Mouse (Mus musculus): ENCODE data around the gene Tomm20.

DNA sequence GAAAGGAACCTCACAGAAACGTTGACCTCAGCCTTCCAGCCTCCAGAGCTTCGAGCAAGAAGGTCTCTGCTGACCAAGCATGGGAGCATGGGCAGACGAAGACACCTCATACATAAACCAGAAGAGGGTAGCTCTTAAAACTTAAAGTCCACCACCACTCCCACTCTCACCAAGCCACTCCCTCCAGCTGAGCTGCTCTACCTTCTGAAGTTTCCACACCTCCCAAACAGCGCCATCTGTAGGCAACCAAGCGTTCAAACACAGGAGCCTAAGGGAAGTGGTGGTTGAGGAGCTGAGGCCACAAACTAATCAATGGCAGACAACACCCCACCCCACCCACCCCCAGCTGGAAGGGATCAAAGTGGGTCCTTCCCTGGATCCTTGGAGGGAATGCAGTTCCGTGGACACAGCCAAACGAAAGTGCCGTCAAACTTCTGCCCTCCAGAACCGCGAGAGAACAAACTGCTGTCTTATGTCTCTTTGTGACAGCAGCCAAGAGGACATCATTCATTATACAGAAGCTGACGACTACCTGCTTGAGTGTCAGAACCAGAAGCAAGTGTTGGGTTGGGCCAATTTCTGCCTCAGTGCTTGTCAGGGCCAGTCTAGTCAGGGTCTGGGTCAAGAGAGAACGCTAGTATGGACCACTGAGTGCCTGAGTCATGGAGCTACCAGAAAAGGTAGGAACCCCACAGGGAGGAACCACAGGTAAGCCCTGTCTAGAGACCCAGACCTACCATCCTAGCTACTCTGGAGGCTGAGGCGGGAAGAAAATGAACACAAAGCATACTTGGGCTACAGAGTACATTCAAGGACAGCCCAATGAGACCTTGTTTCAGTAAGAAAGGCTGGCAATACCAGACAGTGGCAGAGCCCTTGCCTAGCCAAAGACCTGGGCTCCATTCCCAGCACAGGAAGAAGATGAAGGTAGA, 59.8 kb downstream of the Tomm20 start:
- TF ChIP-seq EP300 (IDR thresholded peaks at IDR 0.05; ENCODE audit: insufficient read depth, low read depth, low read length) (no peak), CTCF (IDR thresholded peaks at IDR 0.05; ENCODE audit: low read depth, low read length) (peak; percentile 78), POLR2A (IDR thresholded peaks at IDR 0.05; ENCODE audit: insufficient read depth, low read length) (no peak)

All from ES-Bruce4 (cell line).